Mouse (Mus musculus) liver, embryonic 13.5 days (tissue): ENCODE measurements around the gene Nid2. TPM values are rescaled to one million over a fixed set of nuclear protein-coding genes. Genes with fewer than 3 reads are reported as not detected.

Experiments used
- ATAC-seq: fragments of 200-750 bp; cut with Nextera tagmentation; 2 replicates; pipeline ENCODE4 v1.8.0; 2017; ENCODE audit warnings: low read depth, mild to moderate bottlenecking, moderate number of reproducible peaks, moderate library complexity
- DNase-seq: peaks from one replicate; pipeline ENCODE4 v3.0.0; 2022
- H3K27ac ChIP-seq: fragments of 300-500 bp; sonication (generic); 2 replicates; pipeline ENCODE4 v1.5.1; 2015; ENCODE audit warnings: moderate library complexity, mild to moderate bottlenecking, inconsistent platforms
- H3K27me3 ChIP-seq: fragments of 300-500 bp; sonication (generic); 2 replicates; pipeline ENCODE4 v1.6.1; 2015; ENCODE audit warnings: mild to moderate bottlenecking, inconsistent platforms
- H3K36me3 ChIP-seq: fragments of 300-500 bp; sonication (generic); 2 replicates; pipeline ENCODE4 v1.6.1; 2015; ENCODE audit warnings: mild to moderate bottlenecking, inconsistent platforms
- H3K4me1 ChIP-seq: fragments of 300-500 bp; sonication (generic); replicated peaks from 2 replicates; pipeline ENCODE4 v1.6.1; 2015; ENCODE audit warnings: inconsistent platforms
- H3K4me2 ChIP-seq: fragments of 300-500 bp; sonication (generic); 2 replicates; pipeline ENCODE4 v1.6.1; 2015; ENCODE audit warnings: inconsistent platforms, mild to moderate bottlenecking, moderate library complexity
- H3K4me3 ChIP-seq: fragments of 300-500 bp; sonication (generic); replicated peaks from 2 replicates; pipeline ENCODE4 v1.5.1; 2015; ENCODE audit warnings: mild to moderate bottlenecking, inconsistent platforms
- H3K9ac ChIP-seq: fragments of 300-500 bp; sonication (generic); 2 replicates; pipeline ENCODE4 v1.6.1; 2015; ENCODE audit warnings: mild to moderate bottlenecking, inconsistent platforms
- H3K9me3 ChIP-seq: fragments of 300-500 bp; sonication (generic); replicated peaks from 2 replicates; pipeline ENCODE4 v1.6.1; 2016; ENCODE audit warnings: inconsistent platforms
- WGBS: fragments of 180-500 bp; shearing (Covaris S2); methylation state at CpG from one replicate; pipeline ENCODE4 v1.1.7; 2015; ENCODE audit not compliant: insufficient replicate concordance; 5-methylcytosine and 5-hydroxymethylcytosine counted together
- polyA plus RNA-seq: library from polyadenylated mRNA; unstranded; fragments of >200 nt; fragmentation: Nextera tagmentation; extraction: Ambion mirVana; gene quantifications from 2 replicates; pipeline ENCODE4 v1.2.1, GENCODE M21; 2015

The Nid2 gene
- polyA plus RNA-seq, 1 experiment from 2014 or later: 13.9 TPM

DNA sequence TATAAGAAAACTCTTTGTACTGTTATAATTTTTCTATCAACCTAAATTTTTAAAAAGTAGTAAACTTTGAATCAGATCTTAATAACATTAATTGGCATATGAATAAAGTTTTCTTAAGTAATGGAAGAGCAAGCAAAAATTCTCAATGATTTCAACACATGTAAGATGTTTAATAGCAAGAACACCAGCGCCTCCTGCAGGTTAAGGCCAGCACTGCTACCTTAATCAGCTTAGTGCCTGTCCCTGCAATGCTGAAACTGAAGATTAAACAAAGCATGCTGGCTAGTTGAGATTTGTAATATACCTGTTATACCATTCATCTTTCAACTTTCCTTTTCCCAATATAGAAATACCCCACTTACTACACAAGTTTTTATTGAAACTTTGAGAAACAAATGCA lies 66.9 kb downstream of the Nid2 start:
- no peak overlapping the region for H3K4me2 ChIP-seq
- H3K36me3 ChIP-seq: peaks cover 60% of the 10 kb centered on the region
- WGBS: 2% methylated on average over 1 of the region's 1 CpGs
- no peaks in the 10 kb centered on the region for H3K27me3 ChIP-seq
- no peak for ATAC-seq
- peak; percentile 55 for DNase-seq
- H3K9ac ChIP-seq: no peak overlapping the region
- peaks cover 8% of the 10 kb centered on the region for H3K4me1 ChIP-seq
- H3K9me3 ChIP-seq: no peaks in the 10 kb centered on the region
- no peak overlapping the region for H3K4me3 ChIP-seq
- H3K27ac ChIP-seq: no peak overlapping the region

DNA sequence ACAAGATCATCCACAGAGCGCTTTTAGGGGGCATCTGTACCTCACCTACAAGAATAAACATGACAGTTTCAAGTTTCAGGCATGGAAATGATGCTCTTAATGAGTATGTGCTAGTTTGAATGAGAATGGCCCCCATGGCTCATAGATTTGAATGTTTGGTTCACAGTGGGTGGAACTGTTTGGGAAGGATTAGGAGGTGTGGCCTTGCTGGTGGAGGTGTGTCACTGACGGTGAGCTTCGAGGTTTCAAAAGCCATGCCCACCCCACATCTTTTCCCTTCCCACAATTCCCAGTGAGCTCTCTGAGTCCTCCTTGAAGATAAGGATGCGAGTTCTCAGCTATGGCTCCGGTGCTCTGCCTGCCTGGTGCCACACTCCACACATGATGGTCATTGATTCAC lies 70.6 kb downstream of the Nid2 start:
- Histone ChIP-seq H3K4me3 (0 out of 2 replicates have a peak overlapping the region, but pooled peaks have one; percentile 4), H3K27me3 (no peaks in the 10 kb centered on the region), H3K4me2 (no peak overlapping the region), H3K9ac (no peak overlapping the region), H3K36me3 (peaks cover 30% of the 10 kb centered on the region), H3K9me3 (no peaks in the 10 kb centered on the region), H3K4me1 (peaks cover 15% of the 10 kb centered on the region), H3K27ac (no peak overlapping the region)
- DNase-seq (no peak), ATAC-seq (no peak)
- 92% methylated on average over 5 of the region's 5 CpGs for WGBS

DNA sequence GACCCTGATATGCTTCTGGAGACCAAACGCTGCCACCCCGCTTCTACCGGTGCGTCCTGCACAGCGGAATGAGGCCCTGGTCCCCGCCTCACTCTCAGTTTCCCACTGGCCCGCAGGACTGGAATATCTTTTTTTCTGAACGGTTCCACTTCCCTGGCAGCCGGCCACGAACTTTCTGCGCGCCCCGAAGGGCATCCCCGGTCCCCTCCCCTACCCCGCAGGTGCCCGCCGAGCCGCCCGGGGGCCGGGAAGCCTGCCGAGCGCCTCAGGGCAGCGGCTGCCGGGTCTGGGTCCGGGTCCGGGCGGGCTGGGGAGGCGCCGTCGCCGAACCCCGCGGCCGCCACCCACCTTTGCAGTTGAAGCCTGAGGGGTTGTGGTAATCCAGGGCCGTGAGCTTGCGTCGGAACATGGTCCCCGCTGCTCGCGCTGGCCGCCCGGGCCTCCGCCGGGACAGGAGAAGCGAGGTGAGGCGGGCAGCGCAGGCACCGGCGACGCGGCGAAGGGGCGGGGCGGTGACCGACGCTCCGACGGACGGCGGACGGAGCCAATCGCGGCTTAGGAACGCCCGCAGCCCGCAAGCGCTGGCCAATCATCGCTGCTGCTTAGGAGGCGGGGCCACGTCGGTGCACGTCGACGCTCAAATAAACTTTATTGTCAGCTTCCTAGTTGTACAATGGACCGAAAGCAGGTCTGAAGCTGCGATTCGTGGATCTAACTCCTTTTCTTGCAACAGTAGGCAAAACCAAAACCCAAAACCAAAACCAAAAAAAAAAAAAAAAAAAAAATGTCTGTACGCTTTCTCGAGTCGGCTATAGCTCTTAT lies 72.5 kb downstream of the Nid2 start, which contains the start of gene Rtraf:
Gene Rtraf, minus strand, starts transcription at position 504 of the 822 bp plus-strand sequence.
- Histone ChIP-seq H3K9ac (peak within 1 kb of the TSS; percentile 92), H3K4me2 (peak within 1 kb of the TSS; percentile 86), H3K36me3 (peaks cover 25% of the 10 kb centered on the region), H3K27me3 (peaks cover 5% of the 10 kb centered on the region; the same call in 1 of the 2 replicates), H3K4me3 (peak within 1 kb of the TSS; percentile 95), H3K9me3 (no peaks in the 10 kb centered on the region), H3K4me1 (peaks cover 15% of the 10 kb centered on the region), H3K27ac (peak within 1 kb of the TSS; percentile 59)
- peak; percentile 89 for DNase-seq
- WGBS: under 1% methylated on average over 80 of the region's 80 CpGs
- ATAC-seq: peak; percentile 98

- no peak overlapping the region for H3K27ac ChIP-seq
- WGBS: 73% methylated on average over 11 of the region's 11 CpGs
- H3K4me3 ChIP-seq: no peak overlapping the region
- no peak overlapping the region for H3K9ac ChIP-seq
- peaks cover 12% of the 10 kb centered on the region for H3K36me3 ChIP-seq
- no peak overlapping the region for H3K4me2 ChIP-seq
- H3K4me1 ChIP-seq: peaks cover 13% of the 10 kb centered on the region
- H3K27me3 ChIP-seq: peaks cover 5% of the 10 kb centered on the region; the same call in 1 of the 2 replicates
- ATAC-seq (no peak), DNase-seq (no peak)
- H3K9me3 ChIP-seq: no peaks in the 10 kb centered on the region
Measured at GRCm38 (mm10) chr14:19825481-19825880, 74.4 kb downstream of the Nid2 start.

DNA sequence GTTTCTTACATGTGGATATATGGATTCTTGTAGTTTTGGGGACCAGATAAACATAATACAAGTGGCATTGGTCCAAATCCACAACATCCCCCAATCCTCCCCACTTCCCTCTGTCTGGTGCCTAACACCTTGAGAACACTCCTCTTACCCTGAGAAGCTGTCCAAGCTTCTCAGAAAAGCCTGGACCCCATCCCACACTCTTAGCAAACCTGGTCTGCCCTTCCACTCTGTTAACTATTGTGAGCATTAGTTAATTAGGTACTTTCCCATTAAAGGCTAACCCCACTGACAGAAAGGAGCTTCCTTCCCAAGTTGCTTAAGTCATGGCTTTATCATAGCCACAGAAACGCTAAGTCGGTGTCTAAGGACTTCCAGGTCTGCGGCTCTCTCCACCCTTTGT lies 85.2 kb downstream of the Nid2 start:
- Histone ChIP-seq H3K4me1 (peaks cover 6% of the 10 kb centered on the region; the same call in 1 of the 2 replicates), H3K27me3 (no peaks in the 10 kb centered on the region), H3K9me3 (no peaks in the 10 kb centered on the region), H3K9ac (no peak overlapping the region), H3K4me2 (no peak overlapping the region), H3K36me3 (no peaks in the 10 kb centered on the region), H3K27ac (no peak overlapping the region), H3K4me3 (no peak overlapping the region)
- 60% methylated on average over 3 of the region's 3 CpGs for WGBS
- DNase-seq (no peak), ATAC-seq (no peak)

DNA sequence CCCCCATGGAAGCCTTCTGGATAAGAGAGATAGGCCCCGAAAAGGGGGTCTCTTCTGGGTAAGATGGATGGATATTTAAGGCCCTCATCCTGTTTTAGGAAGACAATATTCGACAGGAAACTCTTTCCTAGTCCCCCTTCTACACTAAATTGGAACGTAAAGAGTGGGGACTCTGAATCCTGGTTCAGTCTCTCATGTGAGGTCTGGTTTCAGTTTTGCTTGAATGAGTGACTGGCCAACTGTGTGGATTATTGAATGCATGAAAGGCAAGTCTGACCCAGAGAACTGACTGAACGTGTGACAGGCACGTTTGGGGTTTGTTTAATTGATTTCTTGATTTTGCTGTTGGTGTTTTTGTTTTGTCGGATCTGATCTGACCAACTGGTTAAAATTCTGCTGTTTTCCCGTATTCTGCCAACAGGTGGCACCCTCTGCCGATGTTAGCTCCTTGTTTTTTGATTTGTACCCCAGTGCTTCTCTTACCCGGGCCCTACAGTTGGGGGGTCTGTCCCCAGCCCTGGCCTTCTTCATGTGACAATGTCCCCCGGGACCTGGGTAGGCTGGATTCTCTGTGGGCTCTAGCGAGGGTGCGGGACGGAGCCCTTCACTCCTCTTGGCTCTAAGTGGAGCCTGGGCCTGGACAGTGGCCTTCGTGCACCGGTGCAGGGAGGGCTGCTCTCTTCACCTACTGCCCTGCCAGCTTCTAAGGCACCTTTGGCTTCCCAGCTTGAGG lies 88.7 kb downstream of the Nid2 start:
- Histone ChIP-seq H3K27ac (no peak overlapping the region), H3K9me3 (no peaks in the 10 kb centered on the region), H3K9ac (peak overlapping the region; percentile 47; the same call in 1 of the 2 replicates), H3K4me3 (peak overlapping the region; percentile 36), H3K36me3 (no peaks in the 10 kb centered on the region), H3K4me1 (peaks cover 6% of the 10 kb centered on the region; the same call in 1 of the 2 replicates), H3K4me2 (peak overlapping the region; percentile 46), H3K27me3 (no peaks in the 10 kb centered on the region)
- 29% methylated on average over 15 of the region's 15 CpGs for WGBS
- peak; percentile 33 for DNase-seq
- peak; percentile 23; the same call in 1 of the 2 replicates for ATAC-seq

GRCm38 (mm10) chr14:19853471-19853870 lies 102.4 kb downstream of the Nid2 start:
- Histone ChIP-seq H3K9ac (no peak overlapping the region), H3K27me3 (no peaks in the 10 kb centered on the region), H3K4me3 (no peak overlapping the region), H3K27ac (no peak overlapping the region), H3K9me3 (no peaks in the 10 kb centered on the region), H3K4me1 (no peaks in the 10 kb centered on the region), H3K36me3 (no peaks in the 10 kb centered on the region), H3K4me2 (no peak overlapping the region)
- WGBS: 52% methylated on average over 3 of the region's 3 CpGs
- ATAC-seq: no peak
- DNase-seq: no peak

DNA sequence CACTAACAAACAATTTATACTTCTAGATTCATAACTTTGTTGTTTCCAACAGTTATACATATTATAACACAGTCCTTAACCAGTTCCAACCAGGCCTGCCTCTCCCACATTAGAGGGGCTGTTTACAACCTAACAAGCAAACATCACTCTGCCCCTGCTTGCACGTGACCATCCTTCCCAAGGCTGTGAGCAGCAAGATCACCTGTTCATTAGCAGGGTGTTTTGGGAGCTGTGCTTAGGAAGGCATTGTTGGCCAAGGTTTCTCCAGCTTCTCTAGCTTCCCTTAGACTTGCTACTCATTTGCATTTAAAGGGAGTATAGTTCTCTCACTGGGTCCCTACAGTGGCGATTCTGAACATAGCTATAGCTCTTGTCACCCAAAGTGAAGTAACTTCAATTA lies 107.2 kb downstream of the Nid2 start:
- Histone ChIP-seq H3K4me2 (no peak overlapping the region), H3K36me3 (no peaks in the 10 kb centered on the region), H3K27ac (no peak overlapping the region), H3K9ac (no peak overlapping the region), H3K4me3 (no peak overlapping the region), H3K4me1 (no peaks in the 10 kb centered on the region), H3K9me3 (no peaks in the 10 kb centered on the region), H3K27me3 (no peaks in the 10 kb centered on the region)
- no peak for ATAC-seq
- 59% methylated on average over 2 of the region's 2 CpGs for WGBS
- DNase-seq: no peak

GRCm38 (mm10) chr14:19858808-19859776 lies 108.0 kb downstream of the Nid2 start:
- Histone ChIP-seq H3K9ac (no peak overlapping the region), H3K4me2 (no peak overlapping the region), H3K4me3 (no peak overlapping the region), H3K4me1 (no peaks in the 10 kb centered on the region), H3K27me3 (no peaks in the 10 kb centered on the region), H3K27ac (no peak overlapping the region), H3K9me3 (no peaks in the 10 kb centered on the region), H3K36me3 (no peaks in the 10 kb centered on the region)
- 39% methylated on average over 8 of the region's 8 CpGs for WGBS
- no peak for DNase-seq
- ATAC-seq: no peak

- WGBS: 76% methylated on average over 4 of the region's 4 CpGs
- no peak overlapping the region for H3K4me3 ChIP-seq
- H3K4me1 ChIP-seq: no peaks in the 10 kb centered on the region
- DNase-seq (no peak), ATAC-seq (no peak)
- no peak overlapping the region for H3K4me2 ChIP-seq
- H3K36me3 ChIP-seq: no peaks in the 10 kb centered on the region
- no peak overlapping the region for H3K27ac ChIP-seq
- no peaks in the 10 kb centered on the region for H3K27me3 ChIP-seq
- no peaks in the 10 kb centered on the region for H3K9me3 ChIP-seq
- no peak overlapping the region for H3K9ac ChIP-seq
Measured at GRCm38 (mm10) chr14:19860281-19860680, 109.2 kb downstream of the Nid2 start.
